Mouse (Mus musculus) c-Kit-positive CD71-negative TER-119-negative erythroid progenitor cells, embryonic 14.5 days (primary cell): ENCODE measurements at regions not wholly inside any gene's neighbourhood (a gene's known extent, or its start where the extent isn't known, plus 50 kb on each side); places are given as distances from the start of the nearest gene placed in this dataset.
A peak's percentile ranks its signal among the peaks of the same experiment; 100 is the strongest.
"Not testable (repeated sequence)": the region's sequence is repeated elsewhere in the genome, so short reads cannot be mapped to it uniquely, and the experiment has no call there.

Source experiments
- DNase-seq: peaks from one replicate; pipeline ENCODE4 v3.0.0-alpha.2; 2013; ENCODE audit warnings: low read depth

DNA sequence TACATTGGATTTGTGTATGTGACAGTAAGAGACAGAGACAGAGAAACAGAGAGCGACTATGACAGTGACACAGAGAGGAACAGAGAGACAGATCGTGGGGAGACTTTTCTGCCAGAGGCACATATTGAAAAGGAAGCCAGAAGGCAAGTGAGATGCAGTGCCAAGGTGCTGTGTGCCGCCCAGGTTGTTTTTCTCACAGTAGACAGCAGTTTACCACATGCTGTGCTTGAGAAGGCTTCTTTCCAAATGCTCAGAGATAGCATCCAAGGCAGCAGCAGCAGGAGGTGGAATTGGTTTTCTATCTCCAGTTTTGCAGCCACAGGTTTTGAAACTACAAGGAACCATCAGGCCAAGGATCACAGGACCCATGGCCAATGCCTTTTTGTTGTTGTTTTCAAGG is 466.5 kb downstream of the Lrfn5 start:
- no peak for DNase-seq

GRCm38 (mm10) chr12:61993858-61994257 is 470.9 kb downstream of the Lrfn5 start:
- not testable (repeated sequence) for DNase-seq

DNA sequence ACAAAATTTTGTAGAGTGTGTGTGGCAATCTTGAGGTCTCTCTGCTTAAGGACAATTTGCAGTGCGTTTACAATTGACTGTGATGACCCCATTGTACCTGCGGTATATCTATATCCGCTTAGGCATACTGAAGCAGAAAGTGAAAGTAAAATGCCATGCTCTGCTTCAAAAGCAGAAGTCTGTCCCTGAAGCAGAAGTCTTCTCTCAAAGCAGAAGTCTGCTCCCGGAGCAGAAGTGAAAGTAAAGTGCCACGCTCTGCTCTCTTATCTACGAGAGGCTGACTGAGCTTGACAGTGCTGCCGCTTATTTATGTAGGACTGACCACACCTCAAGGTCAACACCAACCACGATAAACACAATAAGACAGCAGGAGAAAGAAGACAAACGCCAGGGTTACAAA is 471.3 kb downstream of the Lrfn5 start:
- peak; percentile 3 for DNase-seq

GRCm38 (mm10) chr12:62013351-62013750 is 490.4 kb downstream of the Lrfn5 start:
- DNase-seq: no peak

DNA sequence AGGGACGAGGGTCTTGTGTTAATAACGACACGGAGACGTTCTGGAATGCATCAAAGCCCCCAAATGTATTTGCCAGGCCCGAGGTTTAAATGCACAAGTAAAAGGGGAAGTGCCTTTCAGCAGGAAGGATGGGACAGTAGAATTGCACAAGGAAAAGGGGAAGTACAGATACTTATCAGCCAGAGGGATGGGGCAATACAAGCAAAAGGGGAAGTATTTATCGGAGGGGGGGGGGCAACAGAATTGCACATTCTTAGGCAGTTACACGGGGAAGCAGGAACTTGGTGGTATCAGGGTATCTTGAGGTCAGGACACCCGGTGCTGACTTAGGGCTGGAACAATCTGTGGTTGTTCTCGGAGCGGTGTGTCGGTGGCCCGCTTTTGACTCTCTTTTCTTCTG is 494.7 kb downstream of the Lrfn5 start:
- peak; percentile 9 for DNase-seq
